Mouse (Mus musculus) large intestine, adult 2 months (tissue): ENCODE data around the gene Ccr6. TPM values are rescaled to one million over a fixed set of nuclear protein-coding genes. Genes with fewer than 3 reads are reported as not detected.
"Not testable (repeated sequence)": the region's sequence is repeated elsewhere in the genome, so short reads cannot be mapped to it uniquely, and the experiment has no call there.

Experiments used
- DNase-seq: peaks from one replicate; pipeline ENCODE4 v3.0.0-alpha.2; 2012; ENCODE audit warnings: low read depth, low spot score
- WGBS: fragments of 180-500 bp; shearing (Covaris S2); methylation state at CpG from one replicate; pipeline ENCODE4 v1.1.7; 2018; 5-methylcytosine and 5-hydroxymethylcytosine counted together
- polyA plus RNA-seq: library from polyadenylated mRNA; depleted of rRNA; stranded (reverse); fragments of >200 nt; gene quantifications from 2 replicates; pipeline ENCODE4 v1.2.3, GENCODE M21; 2012

Ccr6 gene
- polyA plus RNA-seq, 1 experiment = 7.8 TPM

GRCm38 (mm10) chr17:8229607-8230006, 6.2 kb upstream of the Ccr6 start:
- no peak for DNase-seq

GRCm38 (mm10) chr17:8232089-8232488, 3.8 kb upstream of the Ccr6 start:
- DNase-seq = no peak
- WGBS = 40% methylated on average over 5 of the region's 5 CpGs

More at GRCm38 (mm10) chr17:8229607-8230006, 6.2 kb upstream of the Ccr6 start:
- 82% methylated on average over 3 of the region's 3 CpGs for WGBS

GRCm38 (mm10) chr17:8233618-8234214, 2.1 kb upstream of the Ccr6 start:
- 42% methylated on average over 15 of the region's 15 CpGs for WGBS
- no peak for DNase-seq

- WGBS = 82% methylated on average over 4 of the region's 4 CpGs
These were observed 1.3 kb upstream of the Ccr6 start for GRCm38 (mm10) chr17:8234537-8234936.

GRCm38 (mm10) chr17:8238012-8238710, 2.3 kb downstream of the Ccr6 start:
- WGBS = 73% methylated on average over 15 of the region's 15 CpGs
- DNase-seq = no peak

More at GRCm38 (mm10) chr17:8234537-8234936, 1.3 kb upstream of the Ccr6 start:
- no peak for DNase-seq

- no peak for DNase-seq
- 76% methylated on average over 3 of the region's 3 CpGs for WGBS
These were observed 3.7 kb downstream of the Ccr6 start for GRCm38 (mm10) chr17:8239561-8239960.

- DNase-seq = no peak
- 57% methylated on average over 4 of the region's 4 CpGs for WGBS
These were observed 4.7 kb downstream of the Ccr6 start for GRCm38 (mm10) chr17:8240517-8240916.

GRCm38 (mm10) chr17:8241645-8242044, 5.8 kb downstream of the Ccr6 start:
- 84% methylated on average over 12 of the region's 12 CpGs for WGBS

GRCm38 (mm10) chr17:8242186-8242585, 6.3 kb downstream of the Ccr6 start:
- WGBS = 60% methylated on average over 11 of the region's 11 CpGs
- no peak for DNase-seq

More at GRCm38 (mm10) chr17:8241645-8242044, 5.8 kb downstream of the Ccr6 start:
- DNase-seq = no peak

GRCm38 (mm10) chr17:8244124-8244523, 8.3 kb downstream of the Ccr6 start:
- WGBS = 27% methylated on average over 2 of the region's 2 CpGs
- no peak for DNase-seq

GRCm38 (mm10) chr17:8246102-8246754, 10.4 kb downstream of the Ccr6 start:
- no peak for DNase-seq

GRCm38 (mm10) chr17:8251704-8252103, 15.9 kb downstream of the Ccr6 start:
- 90% methylated on average over 7 of the region's 7 CpGs for WGBS
- no peak for DNase-seq

More at GRCm38 (mm10) chr17:8246102-8246754, 10.4 kb downstream of the Ccr6 start:
- 42% methylated on average over 4 of the region's 4 CpGs for WGBS

GRCm38 (mm10) chr17:8254268-8254667, 18.4 kb downstream of the Ccr6 start:
- no peak for DNase-seq

- 55% methylated on average over 3 of the region's 3 CpGs for WGBS
- DNase-seq = no peak
These were observed 19.1 kb downstream of the Ccr6 start for GRCm38 (mm10) chr17:8254914-8255313.

- no peak for DNase-seq
- WGBS = 60% methylated on average over 6 of the region's 6 CpGs
These were observed 19.7 kb downstream of the Ccr6 start for GRCm38 (mm10) chr17:8255583-8255982.

- 72% methylated on average over 8 of the region's 8 CpGs for WGBS
- no peak for DNase-seq
These were observed 21.1 kb downstream of the Ccr6 start for GRCm38 (mm10) chr17:8256982-8257381.

- not testable (repeated sequence) for DNase-seq
These were observed 28.8 kb downstream of the Ccr6 start for GRCm38 (mm10) chr17:8264638-8265037.

GRCm38 (mm10) chr17:8272054-8272749, 36.4 kb downstream of the Ccr6 start:
- DNase-seq = no peak

More at GRCm38 (mm10) chr17:8264638-8265037, 28.8 kb downstream of the Ccr6 start:
- 13% methylated on average over 7 of the region's 7 CpGs for WGBS

GRCm38 (mm10) chr17:8272951-8273350, 37.1 kb downstream of the Ccr6 start:
- 45% methylated on average over 6 of the region's 6 CpGs for WGBS
- DNase-seq = no peak

More at GRCm38 (mm10) chr17:8272054-8272749, 36.4 kb downstream of the Ccr6 start:
- 32% methylated on average over 6 of the region's 6 CpGs for WGBS

- no peak for DNase-seq
- 47% methylated on average over 4 of the region's 4 CpGs for WGBS
These were observed 40.2 kb downstream of the Ccr6 start for GRCm38 (mm10) chr17:8276071-8276470.
